Mouse (Mus musculus) embryonic facial prominence, embryonic 13.5 days (tissue): Measurements from ENCODE around the gene Fkbp1a. TPM values are rescaled to one million over a fixed set of nuclear protein-coding genes. Genes with fewer than 3 reads are reported as not detected.

Experiments used
- ATAC-seq: fragments of 200-750 bp; cut with Nextera tagmentation; 2 replicates; pipeline ENCODE4 v1.8.0; 2017; ENCODE audit warnings: low read depth; ENCODE audit not compliant: insufficient number of reproducible peaks, insufficient read depth, low FRiP score, low TSS enrichment
- H3K27ac ChIP-seq: fragments of 300-500 bp; sonication (generic); 2 replicates; pipeline ENCODE4 v1.5.1; 2015; ENCODE audit warnings: moderate library complexity, mild to moderate bottlenecking, inconsistent platforms
- H3K27me3 ChIP-seq: fragments of 300-500 bp; sonication (generic); 2 replicates; pipeline ENCODE4 v1.6.1; 2015; ENCODE audit warnings: mild to moderate bottlenecking, inconsistent platforms
- H3K36me3 ChIP-seq: fragments of 300-500 bp; sonication (generic); 2 replicates; pipeline ENCODE4 v1.6.1; 2015; ENCODE audit warnings: mild to moderate bottlenecking, inconsistent platforms
- H3K4me1 ChIP-seq: fragments of 300-500 bp; sonication (generic); 2 replicates; pipeline ENCODE4 v1.6.1; 2015; ENCODE audit warnings: inconsistent platforms
- H3K4me2 ChIP-seq: fragments of 300-500 bp; sonication (generic); 2 replicates; pipeline ENCODE4 v1.6.1; 2015; ENCODE audit warnings: moderate library complexity, mild to moderate bottlenecking, inconsistent platforms
- H3K4me3 ChIP-seq: fragments of 300-500 bp; sonication (generic); 2 replicates; pipeline ENCODE4 v1.5.1; 2015; ENCODE audit warnings: mild to moderate bottlenecking, inconsistent platforms
- H3K9ac ChIP-seq: fragments of 300-500 bp; sonication (generic); 2 replicates; pipeline ENCODE4 v1.6.1; 2015; ENCODE audit warnings: mild to moderate bottlenecking, inconsistent platforms
- H3K9me3 ChIP-seq: fragments of 300-500 bp; sonication (generic); 2 replicates; pipeline ENCODE4 v1.6.1; 2016; ENCODE audit warnings: inconsistent platforms
- WGBS: fragments of 180-500 bp; shearing (Covaris S2); methylation state at CpG from one replicate; pipeline ENCODE4 v1.1.7; 2015; ENCODE audit warnings: mixed read lengths; 5-methylcytosine and 5-hydroxymethylcytosine counted together
- polyA plus RNA-seq: library from polyadenylated mRNA; unstranded; fragments of >200 nt; fragmentation: Nextera tagmentation; extraction: Ambion mirVana; gene quantifications from 2 replicates; pipeline ENCODE4 v1.2.1, GENCODE M21; 2015

Fkbp1a gene
- polyA plus RNA-seq, 1 experiment from 2014 or later, result 479 TPM

- WGBS, result 77% methylated on average over 7 of the region's 7 CpGs
- Histone ChIP-seq H3K27ac (no peak overlapping the region), H3K36me3 (peaks cover 50% of the 10 kb centered on the region), H3K27me3 (no peaks in the 10 kb centered on the region), H3K9ac (no peak overlapping the region), H3K4me3 (no peak overlapping the region), H3K4me1 (no peaks in the 10 kb centered on the region), H3K9me3 (no peaks in the 10 kb centered on the region), H3K4me2 (no peak overlapping the region)
- no peak for ATAC-seq
Observed at GRCm38 (mm10) chr2:151562930-151563921, 20.9 kb downstream of the Fkbp1a start.

GRCm38 (mm10) chr2:151564006-151564405 lies 21.7 kb downstream of the Fkbp1a start:
- Histone ChIP-seq H3K9ac (no peak overlapping the region), H3K4me1 (no peaks in the 10 kb centered on the region), H3K4me2 (no peak overlapping the region), H3K36me3 (peaks cover 43% of the 10 kb centered on the region), H3K27ac (no peak overlapping the region), H3K27me3 (no peaks in the 10 kb centered on the region), H3K4me3 (no peak overlapping the region), H3K9me3 (no peaks in the 10 kb centered on the region)
- 89% methylated on average over 1 of the region's 1 CpGs for WGBS
- ATAC-seq, result no peak

GRCm38 (mm10) chr2:151564986-151565385 lies 22.7 kb downstream of the Fkbp1a start:
- H3K4me3 ChIP-seq, result no peak overlapping the region
- H3K9ac ChIP-seq, result no peak overlapping the region
- H3K9me3 ChIP-seq, result no peaks in the 10 kb centered on the region
- WGBS, result 46% methylated on average over 3 of the region's 3 CpGs
- no peak overlapping the region for H3K4me2 ChIP-seq
- H3K4me1 ChIP-seq, result no peaks in the 10 kb centered on the region
- no peak overlapping the region for H3K27ac ChIP-seq
- H3K36me3 ChIP-seq, result peaks cover 34% of the 10 kb centered on the region
- ATAC-seq, result no peak
- H3K27me3 ChIP-seq, result no peaks in the 10 kb centered on the region

GRCm38 (mm10) chr2:151566856-151567255 lies 24.6 kb downstream of the Fkbp1a start:
- Histone ChIP-seq H3K36me3 (peaks cover 17% of the 10 kb centered on the region), H3K27me3 (no peaks in the 10 kb centered on the region), H3K4me2 (no peak overlapping the region), H3K9ac (no peak overlapping the region), H3K4me3 (no peak overlapping the region), H3K27ac (no peak overlapping the region), H3K4me1 (no peaks in the 10 kb centered on the region), H3K9me3 (no peaks in the 10 kb centered on the region)
- no peak for ATAC-seq
- 80% methylated on average over 6 of the region's 6 CpGs for WGBS

GRCm38 (mm10) chr2:151569452-151569851 lies 27.2 kb downstream of the Fkbp1a start:
- no peak overlapping the region for H3K4me3 ChIP-seq
- H3K4me1 ChIP-seq, result no peaks in the 10 kb centered on the region
- 78% methylated on average over 2 of the region's 2 CpGs for WGBS
- H3K9me3 ChIP-seq, result no peaks in the 10 kb centered on the region
- H3K36me3 ChIP-seq, result no peaks in the 10 kb centered on the region
- H3K4me2 ChIP-seq, result no peak overlapping the region
- H3K27me3 ChIP-seq, result no peaks in the 10 kb centered on the region
- ATAC-seq, result no peak
- no peak overlapping the region for H3K27ac ChIP-seq
- H3K9ac ChIP-seq, result no peak overlapping the region

GRCm38 (mm10) chr2:151571873-151572700 lies 29.8 kb downstream of the Fkbp1a start, which contains the start of gene Sdcbp2:
Sdcbp2 (plus strand) TSS chr2:151572622.
- Histone ChIP-seq H3K4me3 (no peak within 1 kb of the TSS), H3K9me3 (no peaks in the 10 kb centered on the region), H3K27me3 (no peaks in the 10 kb centered on the region), H3K4me1 (peaks cover 13% of the 10 kb centered on the region), H3K9ac (no peak within 1 kb of the TSS), H3K27ac (no peak within 1 kb of the TSS), H3K4me2 (no peak within 1 kb of the TSS), H3K36me3 (no peaks in the 10 kb centered on the region)
- 72% methylated on average over 17 of the region's 17 CpGs for WGBS
- no peak for ATAC-seq

- Histone ChIP-seq H3K9ac (no peak overlapping the region), H3K4me2 (no peak overlapping the region), H3K4me1 (peaks cover 13% of the 10 kb centered on the region), H3K27me3 (0 out of 2 replicates have a peak, but pooled peaks cover 5% of the 10 kb centered on the region), H3K36me3 (no peaks in the 10 kb centered on the region), H3K4me3 (no peak overlapping the region), H3K9me3 (no peaks in the 10 kb centered on the region), H3K27ac (no peak overlapping the region)
- no peak for ATAC-seq
- 73% methylated on average over 3 of the region's 3 CpGs for WGBS
Observed at GRCm38 (mm10) chr2:151573667-151574066, 31.4 kb downstream of the Fkbp1a start.

GRCm38 (mm10) chr2:151574607-151575006 lies 32.3 kb downstream of the Fkbp1a start:
- Histone ChIP-seq H3K4me3 (no peak overlapping the region), H3K36me3 (no peaks in the 10 kb centered on the region), H3K4me2 (no peak overlapping the region), H3K27ac (no peak overlapping the region), H3K9me3 (no peaks in the 10 kb centered on the region), H3K27me3 (0 out of 2 replicates have a peak, but pooled peaks cover 5% of the 10 kb centered on the region), H3K9ac (no peak overlapping the region), H3K4me1 (peaks cover 13% of the 10 kb centered on the region)
- WGBS, result 60% methylated on average over 5 of the region's 5 CpGs
- no peak for ATAC-seq

GRCm38 (mm10) chr2:151575119-151575698 lies 32.9 kb downstream of the Fkbp1a start:
- Histone ChIP-seq H3K36me3 (no peaks in the 10 kb centered on the region), H3K27ac (no peak overlapping the region), H3K4me2 (peak overlapping the region; percentile 82), H3K27me3 (0 out of 2 replicates have a peak, but pooled peaks cover 5% of the 10 kb centered on the region), H3K9ac (peak overlapping the region; percentile 75), H3K4me1 (peaks cover 13% of the 10 kb centered on the region), H3K9me3 (no peaks in the 10 kb centered on the region), H3K4me3 (peak overlapping the region; percentile 50)
- 15% methylated on average over 7 of the region's 7 CpGs for WGBS
- ATAC-seq, result no peak

GRCm38 (mm10) chr2:151575699-151576389 lies 33.6 kb downstream of the Fkbp1a start:
- Histone ChIP-seq H3K27me3 (0 out of 2 replicates have a peak, but pooled peaks cover 5% of the 10 kb centered on the region), H3K36me3 (no peaks in the 10 kb centered on the region), H3K9me3 (no peaks in the 10 kb centered on the region), H3K4me1 (peaks cover 13% of the 10 kb centered on the region), H3K9ac (peak overlapping the region; percentile 75), H3K4me2 (peak overlapping the region; percentile 82), H3K4me3 (peak overlapping the region; percentile 50), H3K27ac (peak overlapping the region; percentile 79; the same call in 1 of the 2 replicates)
- peak; percentile 81 for ATAC-seq
- WGBS, result under 1% methylated on average over 38 of the region's 38 CpGs

GRCm38 (mm10) chr2:151579183-151579582 lies 36.9 kb downstream of the Fkbp1a start:
- WGBS, result 59% methylated on average over 4 of the region's 4 CpGs
- H3K27ac ChIP-seq, result no peak overlapping the region
- no peak overlapping the region for H3K9ac ChIP-seq
- no peaks in the 10 kb centered on the region for H3K36me3 ChIP-seq
- no peak overlapping the region for H3K4me2 ChIP-seq
- no peak overlapping the region for H3K4me3 ChIP-seq
- no peaks in the 10 kb centered on the region for H3K9me3 ChIP-seq
- no peak for ATAC-seq
- peaks cover 13% of the 10 kb centered on the region for H3K4me1 ChIP-seq
- H3K27me3 ChIP-seq, result 0 out of 2 replicates have a peak, but pooled peaks cover 5% of the 10 kb centered on the region
